Mouse (Mus musculus): ENCODE data around the gene Grb2.

The Grb2 gene

DNA sequence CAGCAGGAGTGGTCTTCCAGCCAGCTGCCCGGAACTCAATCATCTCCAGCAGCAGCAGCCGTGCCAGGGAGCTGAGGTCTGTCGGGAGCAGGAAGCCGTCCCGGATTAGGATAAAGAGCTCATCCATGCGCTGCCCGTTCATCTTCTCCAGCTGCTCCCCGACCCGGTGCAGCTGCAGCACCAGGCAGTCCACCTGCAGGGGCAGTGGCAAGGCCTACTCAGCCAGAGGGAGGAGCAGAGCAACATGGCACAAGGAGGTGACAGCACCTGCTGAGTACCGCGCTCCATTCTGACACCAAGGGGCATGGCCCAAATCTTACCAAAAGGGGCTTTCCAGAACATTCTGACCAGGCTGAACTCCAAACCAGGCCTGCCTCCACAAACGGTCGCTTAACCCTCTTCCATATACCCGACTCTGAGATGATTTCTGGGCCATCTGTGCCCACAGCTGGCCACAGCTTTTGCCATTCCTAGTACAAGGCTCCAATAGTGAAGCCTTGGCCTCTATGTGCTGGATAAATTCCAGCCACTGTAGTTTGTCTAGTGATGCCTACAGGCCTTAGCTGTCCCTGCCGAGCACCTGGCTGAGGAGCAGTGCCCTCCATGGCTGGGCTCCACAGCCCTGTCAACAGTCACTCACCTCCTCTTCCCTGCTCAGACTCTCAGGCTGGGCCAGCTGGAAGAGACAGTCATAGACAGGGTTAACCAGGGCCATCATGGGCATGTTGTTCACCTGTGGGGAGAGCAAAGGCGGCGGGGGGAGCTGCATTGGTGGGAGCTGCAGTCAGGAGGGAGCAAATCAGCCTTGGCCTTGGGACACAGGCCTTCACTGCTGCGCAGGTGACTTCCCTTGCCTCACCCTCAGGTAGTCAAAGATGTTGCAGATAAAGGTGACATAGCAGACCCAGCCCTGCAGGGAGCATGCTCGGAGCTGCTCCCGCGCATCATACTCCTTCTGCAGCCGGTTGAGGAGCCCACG is 99.7 kb downstream of the Grb2 start:
- peak; percentile 61 for DNase-seq (ENCODE audit: low read depth, low spot score)

- DNase-seq (ENCODE audit: low read depth, low spot score), result no peak
Measured at GRCm38 (mm10) chr11:115606733-115607132, 101.7 kb downstream of the Grb2 start.

- no peak for DNase-seq (ENCODE audit: low read depth, low spot score)
Measured at GRCm38 (mm10) chr11:115604304-115604696, 104.1 kb downstream of the Grb2 start.

DNA sequence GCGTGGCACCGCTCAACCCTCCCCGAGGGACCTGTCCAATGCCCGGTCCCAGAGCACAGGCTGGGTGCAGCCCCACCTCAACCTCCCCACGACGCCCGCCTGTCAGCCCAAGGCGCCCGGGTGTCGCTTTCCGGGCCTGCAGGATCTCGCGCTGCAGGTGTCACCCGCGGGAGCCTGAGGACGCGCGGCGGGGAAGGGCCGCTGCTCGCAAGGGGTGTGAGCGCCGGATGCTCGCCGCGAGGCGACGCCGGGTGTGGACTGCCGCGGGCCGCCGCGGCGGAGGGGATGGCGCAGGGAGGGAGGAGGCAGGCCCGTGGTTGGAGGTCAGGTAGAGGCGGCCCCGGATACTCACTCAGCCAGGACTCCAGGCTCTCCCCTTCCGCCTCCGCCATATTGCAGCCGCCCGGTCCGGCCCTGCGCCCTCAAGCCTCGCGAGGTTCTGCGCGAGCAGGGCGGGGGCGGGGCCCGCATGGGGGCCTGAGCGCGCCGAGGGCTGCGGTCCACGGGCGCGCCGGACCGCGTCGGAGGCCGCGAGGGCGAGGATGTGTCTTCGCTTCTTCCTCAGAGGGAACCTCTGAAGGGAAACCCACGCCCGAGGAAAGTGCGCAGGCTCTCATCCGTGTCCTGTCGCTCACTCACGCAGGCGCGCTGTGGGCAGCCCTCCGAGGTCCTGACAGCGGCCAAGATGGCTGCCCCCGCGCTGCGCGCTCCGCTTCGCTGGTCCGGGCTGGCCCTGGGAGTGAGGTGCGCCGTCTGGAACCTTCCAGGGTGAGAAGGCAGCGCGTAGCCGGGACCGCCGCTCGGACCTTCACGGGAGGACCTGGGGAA is 104.7 kb downstream of the Grb2 start, which contains the start of the genes Mrps7 and Gga3:
Gene Mrps7, plus strand, starts transcription at position 450 of the 828 bp plus-strand sequence.
Gene Gga3, minus strand, starts transcription at position 576 of the 828 bp plus-strand sequence.
- DNase-seq (ENCODE audit: low read depth, low spot score), result peak; percentile 99

GRCm38 (mm10) chr11:115603128-115603475 is 105.3 kb downstream of the Grb2 start:
- no peak for DNase-seq (ENCODE audit: low read depth, low spot score)

- peak; percentile 72 for DNase-seq (ENCODE audit: low read depth, low spot score)
Measured at GRCm38 (mm10) chr11:115601174-115601573, 107.2 kb downstream of the Grb2 start.

- peak; percentile 71 for DNase-seq (ENCODE audit: low read depth, low spot score)
Measured at GRCm38 (mm10) chr11:115600743-115601142, 107.7 kb downstream of the Grb2 start.

GRCm38 (mm10) chr11:115599722-115600121 is 108.7 kb downstream of the Grb2 start:
- DNase-seq (ENCODE audit: low read depth, low spot score), result no peak

- DNase-seq (ENCODE audit: low read depth, low spot score), result no peak
Measured at GRCm38 (mm10) chr11:115598309-115598708, 110.1 kb downstream of the Grb2 start.

- peak; percentile 64 for DNase-seq (ENCODE audit: low read depth, low spot score)
Measured at GRCm38 (mm10) chr11:115595209-115595608, 113.2 kb downstream of the Grb2 start.
